Mouse (Mus musculus): ENCODE data around the gene Klhdc9. TPM values are rescaled to one million over a fixed set of nuclear protein-coding genes. Genes with fewer than 3 reads are reported as not detected.

Gene Klhdc9
- total RNA-seq, 1 experiment from 2014 or later = not detected

DNA sequence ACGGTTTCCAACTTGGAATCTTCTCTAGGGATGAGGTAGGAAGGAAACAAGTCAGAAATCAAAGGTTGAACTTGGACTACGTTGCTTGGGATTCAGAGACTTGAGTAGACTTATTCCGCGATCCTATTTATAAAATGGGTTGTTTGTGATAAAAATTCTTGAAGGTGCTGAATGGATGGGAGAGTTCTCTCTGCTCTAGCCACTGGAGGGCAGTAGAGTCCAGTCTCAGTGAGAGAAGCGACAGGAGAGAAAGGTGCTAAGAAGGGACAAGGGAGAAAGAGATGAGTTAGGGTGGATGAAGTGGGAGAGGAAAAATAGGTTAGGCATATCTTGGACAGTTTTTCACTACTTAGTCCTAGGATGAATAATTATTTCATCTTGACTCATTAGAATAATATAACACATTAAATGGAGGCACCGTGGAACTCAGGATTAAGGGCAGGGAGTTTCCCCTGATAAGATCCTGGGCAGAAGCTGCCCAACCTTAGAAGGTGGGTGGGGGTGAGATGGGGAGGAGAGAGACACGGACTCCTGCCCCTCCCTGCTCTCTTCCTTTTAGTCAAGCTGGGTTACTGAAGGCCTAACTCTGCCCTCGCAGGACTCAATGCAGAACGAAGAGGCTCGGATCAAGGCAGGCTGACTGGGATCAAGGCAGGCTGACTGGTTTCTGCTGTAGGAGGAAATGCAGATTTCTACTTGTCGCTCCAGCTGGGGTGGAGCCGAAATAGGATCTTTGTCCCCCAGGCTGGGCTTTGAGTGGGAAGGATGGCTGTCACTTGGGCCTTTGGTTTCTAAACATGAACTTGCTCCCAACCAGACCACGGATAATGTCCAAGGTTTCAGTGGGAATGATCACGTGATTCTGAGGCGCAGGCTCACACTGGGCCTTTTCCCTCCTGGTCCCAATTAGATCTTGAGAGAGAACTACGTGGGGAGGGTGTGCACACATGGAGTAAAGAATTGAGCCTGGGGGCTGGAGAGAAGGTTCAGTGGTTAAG is 807 bp upstream of the Klhdc9 start:
- peak; percentile 65 for ATAC-seq (replicated peaks; ENCODE audit: insufficient number of reproducible peaks, low FRiP score, low TSS enrichment, poor library complexity, severe bottlenecking)

DNA sequence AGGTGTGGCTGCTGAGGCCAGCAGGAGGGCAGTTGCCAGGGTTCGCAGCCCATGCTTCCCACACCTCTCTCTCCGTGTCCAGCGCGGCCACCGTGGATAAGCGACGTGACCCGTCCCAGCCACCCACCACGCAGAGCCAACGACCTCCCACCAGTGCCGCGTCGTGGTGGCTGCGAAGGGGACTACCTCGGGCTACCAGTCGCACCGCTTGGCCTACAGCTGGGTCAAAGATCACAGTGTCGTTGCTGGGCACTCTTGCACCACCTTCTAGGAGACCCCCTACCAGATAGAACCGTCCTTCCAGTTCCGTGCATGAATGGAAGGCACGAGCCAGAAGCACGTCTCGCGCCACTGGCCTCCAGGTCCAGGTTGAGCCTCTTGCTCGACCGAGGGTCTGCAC is 345 bp downstream of the Klhdc9 start:
- ATAC-seq (replicated peaks; ENCODE audit: insufficient number of reproducible peaks, low FRiP score, low TSS enrichment, poor library complexity, severe bottlenecking) = no peak

DNA sequence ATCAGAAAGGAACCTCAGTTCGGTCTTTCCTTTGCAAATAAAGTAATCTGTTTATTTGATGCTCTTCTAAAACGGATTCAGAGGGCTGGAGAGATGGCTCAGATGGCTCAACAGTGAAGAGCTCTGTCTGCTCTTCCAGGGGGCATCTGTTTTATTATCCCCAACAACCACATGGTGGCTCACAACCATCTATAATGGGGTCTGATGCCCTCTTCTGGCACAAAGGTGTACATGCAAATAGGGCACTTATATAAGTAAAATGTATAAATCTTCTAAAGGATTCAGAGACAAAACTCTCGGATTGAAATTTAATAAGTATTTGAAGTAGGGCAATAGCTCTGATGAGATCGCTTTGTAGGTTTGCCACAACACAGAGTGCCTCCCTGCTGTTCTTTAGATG is 2.2 kb downstream of the Klhdc9 start:
- no peak for ATAC-seq (replicated peaks; ENCODE audit: insufficient number of reproducible peaks, low FRiP score, low TSS enrichment, poor library complexity, severe bottlenecking)

DNA sequence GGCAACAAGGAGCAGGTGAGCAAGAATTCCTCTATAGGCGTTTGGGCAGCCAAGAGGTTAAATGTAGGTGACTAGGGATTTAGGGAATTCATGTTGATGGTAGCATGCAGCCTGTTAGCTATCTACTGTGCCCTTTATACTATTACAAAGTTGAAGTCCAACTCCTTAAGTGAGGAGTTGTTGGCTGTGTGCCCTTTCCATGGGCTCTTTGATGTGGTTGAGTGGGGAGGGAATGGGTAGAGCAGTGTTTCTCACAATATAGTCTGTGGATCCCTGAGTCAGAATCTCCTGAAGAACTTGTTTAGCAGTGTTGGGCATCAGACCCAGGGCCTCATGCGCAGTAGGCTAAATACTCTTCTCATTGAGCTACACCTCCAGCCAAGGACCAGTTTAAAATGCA is 3.8 kb downstream of the Klhdc9 start:
- no peak for ATAC-seq (replicated peaks; ENCODE audit: insufficient number of reproducible peaks, low FRiP score, low TSS enrichment, poor library complexity, severe bottlenecking)

DNA sequence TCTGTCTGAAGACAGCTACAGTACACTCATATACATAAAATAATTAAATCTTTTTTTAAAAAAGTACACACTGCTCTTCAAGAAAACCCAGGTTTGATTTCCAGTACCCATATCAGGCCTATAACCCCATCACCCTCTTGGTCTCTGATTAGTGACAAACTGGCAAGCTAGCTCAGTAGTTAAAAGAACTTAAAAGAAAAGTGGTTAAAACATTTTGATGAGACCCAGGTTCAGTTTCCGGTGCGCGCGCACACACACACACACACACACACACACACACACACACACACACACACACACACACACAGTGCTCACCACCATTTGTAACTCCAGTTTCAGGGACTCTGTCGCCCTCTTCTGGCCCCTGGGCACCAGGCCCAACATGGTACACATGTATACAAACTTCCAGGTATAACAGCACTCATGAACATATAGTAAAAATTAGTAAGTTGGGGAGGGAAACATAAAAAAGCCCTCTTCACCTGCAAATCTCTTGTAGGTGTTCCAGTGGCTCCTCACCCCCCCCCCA is 4.7 kb downstream of the Klhdc9 start:
- ATAC-seq (replicated peaks; ENCODE audit: insufficient number of reproducible peaks, low FRiP score, low TSS enrichment, poor library complexity, severe bottlenecking) = no peak

DNA sequence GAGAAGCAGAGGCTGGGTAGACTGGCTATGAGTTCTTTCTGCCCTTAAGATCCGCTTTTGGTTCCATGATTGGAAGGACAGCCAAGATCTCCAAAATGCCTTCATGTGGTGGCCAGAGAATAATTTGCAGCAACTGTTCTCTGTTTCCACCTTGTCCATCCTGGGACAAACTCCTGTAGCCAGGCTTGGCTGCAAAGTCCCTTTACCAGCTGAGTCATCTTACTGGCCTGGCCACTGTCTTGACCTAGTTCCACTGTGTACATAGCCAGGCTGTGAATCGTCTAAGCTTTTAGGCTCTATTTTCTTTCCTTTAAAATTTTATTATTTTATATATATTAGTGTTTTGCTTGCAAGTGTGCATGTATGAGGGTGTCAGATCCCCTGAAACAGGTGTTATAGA is 11.4 kb downstream of the Klhdc9 start:
- ATAC-seq (replicated peaks; ENCODE audit: insufficient number of reproducible peaks, low FRiP score, low TSS enrichment, poor library complexity, severe bottlenecking) = no peak

DNA sequence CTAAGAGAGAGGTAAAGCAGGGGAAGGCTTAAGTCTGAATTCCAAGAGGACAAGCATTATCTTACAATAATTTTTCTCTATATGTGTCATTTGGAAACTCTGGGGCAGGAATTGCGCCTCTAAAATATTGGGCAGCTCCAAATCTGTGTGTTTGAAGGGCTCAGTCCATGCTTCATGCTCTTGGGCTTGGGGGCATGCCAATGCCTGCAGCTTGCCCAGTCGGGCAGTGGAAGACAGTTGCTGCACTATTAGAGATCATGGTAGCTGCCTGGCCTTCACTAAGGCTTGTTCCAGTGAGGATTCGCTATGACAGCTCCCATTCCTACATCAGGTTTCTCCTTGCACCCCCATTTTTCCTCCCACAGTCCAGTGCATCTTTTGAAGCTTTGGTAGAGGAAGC is 11.9 kb downstream of the Klhdc9 start:
- ATAC-seq (replicated peaks; ENCODE audit: insufficient number of reproducible peaks, low FRiP score, low TSS enrichment, poor library complexity, severe bottlenecking) = no peak

DNA sequence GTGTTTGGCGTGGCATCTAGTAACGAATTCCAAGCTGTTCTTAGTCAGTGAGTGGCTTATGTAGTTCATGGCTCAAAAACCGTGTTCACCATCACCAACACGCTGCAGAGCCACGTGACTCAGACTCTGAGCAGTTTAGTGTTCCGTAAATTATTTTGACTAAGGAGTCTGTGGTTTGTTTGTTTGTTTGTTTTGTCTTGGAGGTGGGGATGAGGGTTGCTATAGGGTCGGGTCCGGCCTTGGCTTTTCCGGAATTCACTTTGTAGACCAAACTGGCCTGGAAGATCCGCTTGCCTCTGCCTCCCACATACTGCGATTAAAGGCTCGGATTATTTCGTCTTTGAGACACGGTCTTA is 14.5 kb downstream of the Klhdc9 start:
- ATAC-seq (replicated peaks; ENCODE audit: insufficient number of reproducible peaks, low FRiP score, low TSS enrichment, poor library complexity, severe bottlenecking) = peak; percentile 23

DNA sequence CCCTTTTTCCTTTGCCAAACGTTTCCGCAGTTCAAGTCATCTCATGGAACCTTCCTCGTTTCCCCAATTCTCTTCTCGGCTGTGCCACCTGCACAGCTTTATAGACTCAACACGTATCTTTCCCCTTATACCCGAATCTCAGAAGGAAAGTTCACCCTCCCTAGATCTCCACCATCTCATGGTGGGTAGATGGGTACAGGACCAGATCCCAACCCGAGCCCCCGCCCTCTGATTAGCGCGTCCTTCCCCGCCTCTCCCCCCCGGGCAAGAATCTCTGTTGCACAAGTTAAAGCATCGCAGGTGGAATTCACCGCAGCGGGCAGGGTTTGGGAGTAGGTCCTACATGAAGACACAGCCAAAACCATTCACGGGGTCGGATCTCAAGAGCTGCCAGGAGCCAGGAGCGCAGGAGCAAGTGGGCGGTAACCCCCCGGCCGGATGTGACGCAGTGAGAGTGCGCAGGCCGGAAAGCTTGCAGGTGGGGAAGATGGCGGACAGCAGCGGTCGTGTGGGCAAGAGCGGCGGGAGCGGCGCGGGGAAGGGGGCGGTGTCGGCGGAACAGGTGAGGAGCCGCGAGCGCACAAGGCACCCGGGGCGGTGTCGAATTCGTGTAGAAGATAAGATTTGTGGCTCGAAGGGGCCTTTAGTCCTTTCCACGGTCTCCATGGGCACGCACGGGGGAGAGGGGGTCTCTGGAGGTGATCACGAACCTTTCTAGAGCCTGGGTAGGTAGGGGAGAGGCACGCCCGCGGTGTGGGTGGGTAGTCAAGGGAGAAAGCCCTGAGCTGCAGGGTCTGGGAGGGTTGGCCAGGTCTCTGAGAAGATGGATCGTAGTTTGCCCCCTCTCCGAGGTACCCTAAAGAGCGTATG is 15.1 kb downstream of the Klhdc9 start, which contains the start of the genes Nit1 and Pfdn2:
Nit1 (minus strand) TSS at position 422 of the 870 bp plus-strand sequence.
Pfdn2 (plus strand) TSS at position 446 of the 870 bp plus-strand sequence.
- peak; percentile 94 for ATAC-seq (replicated peaks; ENCODE audit: insufficient number of reproducible peaks, low FRiP score, low TSS enrichment, poor library complexity, severe bottlenecking)

DNA sequence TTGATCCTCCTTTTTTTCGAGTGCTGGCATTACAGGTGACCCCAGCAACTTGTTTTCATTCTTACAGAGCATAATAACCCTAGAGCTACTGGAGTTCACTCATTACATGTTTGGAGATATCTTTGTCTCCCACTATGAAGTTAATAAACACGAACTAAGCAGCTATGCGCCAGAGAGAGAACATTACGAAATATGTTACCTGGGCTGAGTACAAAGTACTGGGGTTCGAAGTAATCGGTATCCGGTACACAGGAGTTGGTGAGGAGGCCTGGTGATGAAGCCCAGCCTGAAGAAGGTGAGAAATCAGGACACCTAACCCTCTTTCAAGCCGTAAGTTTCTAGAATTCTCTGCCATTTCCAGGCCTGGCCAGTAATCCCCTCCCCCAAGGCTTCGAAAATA is 15.9 kb downstream of the Klhdc9 start:
- ATAC-seq (replicated peaks; ENCODE audit: insufficient number of reproducible peaks, low FRiP score, low TSS enrichment, poor library complexity, severe bottlenecking) = 0 out of 2 replicates have a peak, but pooled peaks have one; percentile 34

DNA sequence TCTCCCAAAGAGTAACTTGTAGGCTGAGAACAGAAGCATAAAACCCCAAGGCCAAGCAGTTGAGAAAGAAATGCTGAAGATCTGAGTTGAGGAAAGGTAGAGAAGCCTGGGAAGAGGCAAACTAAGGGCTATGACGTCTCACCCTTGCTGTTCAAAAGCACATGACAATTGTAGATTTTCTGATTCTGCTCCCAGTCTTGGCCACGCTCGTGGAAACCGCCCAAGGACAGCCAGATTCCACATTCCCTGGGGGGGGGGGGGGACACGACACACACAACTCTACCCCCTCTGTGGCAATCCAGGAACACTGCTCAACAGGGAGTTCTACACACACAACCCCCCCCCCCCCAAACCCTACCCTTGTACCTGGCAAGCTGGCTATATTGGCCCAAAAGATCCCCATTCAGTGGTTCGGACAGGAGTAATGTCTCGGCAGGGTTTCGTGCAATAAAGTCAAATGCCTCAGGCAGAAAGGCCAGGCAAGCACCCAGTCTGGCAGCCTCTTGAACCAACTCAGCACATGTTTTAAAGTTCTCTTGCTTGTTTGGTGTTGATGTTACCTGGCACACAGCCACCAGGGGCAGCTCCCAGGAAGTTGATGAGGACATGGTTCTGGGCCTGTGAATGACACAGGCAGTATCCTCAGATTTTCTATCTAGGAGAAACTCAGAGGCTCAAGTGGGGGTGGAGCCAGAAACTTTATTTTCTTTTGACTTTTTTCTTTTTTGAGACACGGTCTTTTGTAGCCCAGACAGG is 16.5 kb downstream of the Klhdc9 start:
- no peak for ATAC-seq (replicated peaks; ENCODE audit: insufficient number of reproducible peaks, low FRiP score, low TSS enrichment, poor library complexity, severe bottlenecking)

DNA sequence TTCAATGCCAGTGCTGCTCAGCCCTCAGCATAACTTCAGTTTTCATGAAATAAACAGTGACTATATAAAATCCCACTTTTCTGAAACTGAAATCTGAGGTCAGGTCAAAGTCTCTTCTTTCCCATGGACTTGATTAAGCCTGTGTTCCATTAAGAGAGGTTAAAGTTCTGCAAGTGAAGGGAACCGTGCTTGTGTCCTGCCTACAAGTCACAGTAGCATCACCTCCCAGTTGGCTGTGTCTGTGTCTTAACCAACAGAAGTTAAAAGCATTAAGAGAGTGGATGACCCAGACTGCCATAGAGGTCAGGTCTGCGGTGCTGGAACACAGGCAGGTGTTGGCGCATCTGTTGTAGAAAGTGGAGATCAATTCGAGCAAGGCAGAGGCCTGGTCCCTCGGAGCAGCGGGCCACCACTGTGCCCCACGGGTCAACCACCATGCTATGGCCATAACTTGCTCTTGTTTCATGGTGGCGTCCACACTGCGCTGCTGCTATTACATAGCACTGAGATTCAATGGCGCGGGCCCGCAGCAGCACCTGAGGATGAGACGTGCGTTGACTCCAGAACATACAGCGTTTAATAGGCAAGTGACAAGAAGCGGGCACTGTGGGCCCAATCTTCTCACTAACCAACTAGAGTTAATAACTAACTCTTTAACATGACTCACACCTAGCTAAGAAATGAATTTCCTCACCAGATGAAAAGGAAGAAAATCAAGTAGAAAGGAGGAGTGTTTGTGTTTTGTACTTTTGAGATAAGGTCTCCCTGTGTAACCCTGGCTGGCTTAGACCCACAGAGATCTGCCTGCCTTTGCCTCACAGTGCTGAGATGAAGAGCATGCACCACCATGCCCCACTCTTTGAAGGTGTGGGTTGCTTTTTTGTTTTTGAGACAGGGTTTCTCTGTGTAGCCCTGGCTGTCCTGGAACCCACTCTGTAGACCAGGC is 18.1 kb downstream of the Klhdc9 start:
- no peak for ATAC-seq (replicated peaks; ENCODE audit: insufficient number of reproducible peaks, low FRiP score, low TSS enrichment, poor library complexity, severe bottlenecking)

DNA sequence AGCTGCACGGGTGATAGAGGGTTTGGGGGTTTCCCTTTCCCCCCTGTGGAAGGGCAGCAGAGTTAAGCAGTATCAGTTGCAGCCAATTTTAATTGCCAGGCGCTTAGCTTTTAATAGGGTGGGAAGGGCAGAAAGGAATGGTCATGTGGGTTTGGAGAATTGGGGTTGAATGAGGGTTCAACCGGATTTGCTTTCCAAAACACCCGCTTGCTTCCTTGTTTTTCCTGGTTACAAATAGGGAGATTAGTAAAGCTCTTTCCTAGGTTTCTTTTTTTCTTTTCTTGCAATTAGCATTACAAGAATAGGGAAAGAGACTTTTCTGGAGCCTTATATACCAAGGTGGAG is 30.4 kb downstream of the Klhdc9 start:
- ATAC-seq (replicated peaks; ENCODE audit: insufficient number of reproducible peaks, low FRiP score, low TSS enrichment, poor library complexity, severe bottlenecking) = no peak

DNA sequence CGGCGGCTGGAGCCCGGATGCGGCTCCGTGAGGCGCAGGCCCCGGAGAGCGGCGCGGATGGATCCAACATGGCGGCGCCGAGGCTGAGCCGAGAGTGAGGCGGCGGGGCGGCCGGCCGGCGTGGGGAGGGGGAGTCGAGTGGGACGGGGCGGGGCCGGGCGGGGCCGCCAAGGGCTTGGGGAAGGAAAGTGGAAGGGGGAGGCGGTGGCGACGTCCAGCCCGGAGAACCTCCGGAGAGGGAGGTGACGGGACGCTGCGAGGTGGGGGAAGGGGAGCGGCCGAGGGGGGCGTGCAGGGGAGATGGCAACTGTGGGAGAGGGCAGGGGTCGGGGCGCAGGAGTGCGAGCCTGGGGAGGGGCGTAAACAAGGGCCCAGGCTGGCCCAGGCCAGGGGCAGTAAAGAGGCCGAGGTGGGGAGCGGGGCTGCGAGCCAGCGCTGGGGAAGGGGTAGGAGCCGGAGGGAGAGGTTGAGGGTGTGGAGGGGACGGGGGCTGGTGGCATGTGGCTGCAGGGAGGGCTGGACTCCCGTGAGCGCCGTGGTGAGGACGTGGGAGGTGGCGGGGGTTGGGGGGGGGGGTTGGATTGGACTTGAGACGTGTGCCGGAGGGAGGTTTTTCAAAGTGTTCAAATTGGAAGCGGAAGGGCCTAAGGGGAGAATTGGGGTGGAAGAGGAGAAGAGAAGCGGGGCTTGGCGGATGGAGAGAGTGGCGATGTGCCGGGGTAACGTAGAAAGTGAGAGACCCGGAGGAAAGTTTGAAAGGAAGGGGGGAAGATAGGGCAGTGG is 31.0 kb downstream of the Klhdc9 start:
- peak; percentile 28; the same call in 1 of the 2 replicates for ATAC-seq (replicated peaks; ENCODE audit: insufficient number of reproducible peaks, low FRiP score, low TSS enrichment, poor library complexity, severe bottlenecking)

DNA sequence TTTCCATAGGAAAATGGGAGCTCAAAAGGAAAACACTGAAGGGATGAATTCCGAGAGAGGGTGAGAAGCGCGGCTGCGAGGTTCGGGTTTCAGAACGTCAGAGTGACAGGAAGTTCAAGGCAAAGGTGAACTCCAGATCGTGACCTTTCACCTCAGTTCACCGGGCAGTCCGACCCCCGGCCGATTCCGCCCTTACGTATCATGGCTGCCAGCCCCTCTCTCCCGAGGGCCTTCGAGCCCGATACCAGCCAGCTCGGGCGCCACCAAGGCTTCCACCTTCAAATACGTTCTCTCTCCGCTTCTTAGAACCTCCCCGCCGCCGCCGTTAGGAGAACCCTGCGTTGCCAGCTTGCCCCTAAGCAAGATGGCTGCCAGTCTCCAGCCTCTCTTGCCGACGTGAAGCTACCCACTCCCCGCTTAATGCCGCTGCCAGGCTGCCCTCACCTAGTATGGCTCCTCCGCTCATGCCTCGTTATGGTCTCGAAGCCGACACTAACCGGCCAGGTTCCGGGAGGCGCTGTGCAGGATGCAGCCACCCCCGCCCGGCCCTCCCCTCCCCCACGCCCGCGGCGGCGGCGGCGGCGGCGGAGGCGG is 31.7 kb downstream of the Klhdc9 start, which contains the start of gene Dedd:
Dedd (plus strand) TSS at position 307 of the 594 bp plus-strand sequence.
- ATAC-seq (replicated peaks; ENCODE audit: insufficient number of reproducible peaks, low FRiP score, low TSS enrichment, poor library complexity, severe bottlenecking) = peak; percentile 97

DNA sequence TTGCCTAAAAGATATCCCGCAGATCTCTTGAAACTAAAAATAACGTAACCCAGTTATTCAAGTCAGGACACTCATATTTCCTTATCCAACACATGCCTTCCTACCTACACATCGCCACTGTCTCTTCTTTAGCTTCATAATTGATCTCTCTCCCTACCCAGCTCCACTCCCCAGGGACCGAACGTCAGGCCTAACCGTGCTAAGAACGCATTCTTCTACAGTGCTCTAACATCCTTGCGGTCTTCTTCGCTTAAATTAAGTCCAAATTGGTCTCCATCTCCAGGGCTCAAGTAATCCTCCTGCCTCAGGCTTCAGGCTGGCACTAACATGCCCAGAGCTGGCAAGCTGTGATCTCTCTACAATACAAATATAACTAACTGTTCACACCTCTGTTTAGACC is 32.4 kb downstream of the Klhdc9 start:
- ATAC-seq (replicated peaks; ENCODE audit: insufficient number of reproducible peaks, low FRiP score, low TSS enrichment, poor library complexity, severe bottlenecking) = no peak
